ENCODE assay signal across 9 mouse cellular contexts in genomic region chr5:114323791-114324507, GRCm38 (mm10). TPM values are rescaled to one million over a fixed set of nuclear protein-coding genes. Genes with fewer than 3 reads are reported as not detected.
DNase-seq lines count a peak whose midpoint lies in the region; ATAC-seq and TF ChIP-seq lines count a peak whose summit lies in the region.
"Had no signal": no experiment of that assay in that cellular context is flagged by ENCODE, and none has a peak within 500 bp of the region (broad histone marks: within the 10 kb centered on the region; RNA-seq: fewer than 3 reads in every experiment).

No protein-coding gene starts in this region.

- no peak overlapping the region for H3K9ac ChIP-seq in heart, adult 2 months (ENCODE audit: low read depth, low read length)
- no peak overlapping the region; the same call in 1 of the 2 replicates for H3K9ac ChIP-seq in embryonic facial prominence, embryonic 11.5 days (replicated peaks; ENCODE audit: low read length)
- 0 out of 2 replicates have a peak overlapping the region, but pooled peaks have one; percentile 27 for H3K9ac ChIP-seq in hindbrain, embryonic 12.5 days
- 0 out of 2 replicates have a peak overlapping the region, but pooled peaks have one; percentile 1 for H3K9ac ChIP-seq in limb, embryonic 14.5 days (ENCODE audit: low read depth, low read length, severe bottlenecking)
- no peak overlapping the region for H3K9ac ChIP-seq in midbrain, embryonic 16.5 days (ENCODE audit: low read depth, low read length)

- TF ChIP-seq CTCF in heart, adult 2 months (IDR thresholded peaks at IDR 0.05): peak; percentile 62

- no peak for TF ChIP-seq EP300 in heart, adult 2 months (IDR thresholded peaks at IDR 0.05; ENCODE audit: insufficient read depth, low read depth, low read length)

- H3K79me2 ChIP-seq in heart, adult 2 months (replicated peaks; ENCODE audit: control insufficient read depth, insufficient read depth, low read length): no peaks in the 10 kb centered on the region

- H3K4me3 ChIP-seq in heart, adult 2 months: no peak overlapping the region
- H3K4me3 ChIP-seq in embryonic facial prominence, embryonic 11.5 days (ENCODE audit: low read depth, low read length): no peak overlapping the region
- no peak overlapping the region for H3K4me3 ChIP-seq in hindbrain, embryonic 12.5 days
- H3K4me3 ChIP-seq in limb, embryonic 14.5 days (replicated peaks; ENCODE audit: low read length): no peak overlapping the region
- H3K4me3 ChIP-seq in midbrain, embryonic 16.5 days (ENCODE audit: low read depth, low read length): no peak overlapping the region

- no peak overlapping the region for H3K27ac ChIP-seq in heart, adult 2 months
- H3K27ac ChIP-seq in embryonic facial prominence, embryonic 11.5 days (replicated peaks; ENCODE audit: low read depth, low read length): no peak overlapping the region
- no peak overlapping the region for H3K27ac ChIP-seq in hindbrain, embryonic 12.5 days
- no peak overlapping the region for H3K27ac ChIP-seq in limb, embryonic 14.5 days (replicated peaks; ENCODE audit: low read depth, low read length)
- H3K27ac ChIP-seq in midbrain, embryonic 16.5 days (ENCODE audit: low read length): no peak overlapping the region

- WGBS in heart, adult 2 months: 20% methylated on average over 16 of the region's 16 CpGs
- WGBS in embryonic facial prominence, embryonic 11.5 days: 18% methylated on average over 16 of the region's 16 CpGs
- 24% methylated on average over 16 of the region's 16 CpGs for WGBS in hindbrain, embryonic 12.5 days
- 20% methylated on average over 16 of the region's 16 CpGs for WGBS in limb, embryonic 14.5 days
- 14% methylated on average over 16 of the region's 16 CpGs for WGBS in midbrain, embryonic 16.5 days

- no peak for ATAC-seq in embryonic facial prominence, embryonic 11.5 days (replicated peaks; ENCODE audit: insufficient number of reproducible peaks, low FRiP score, low TSS enrichment, low read depth)
- no peak for ATAC-seq in hindbrain, embryonic 12.5 days (ENCODE audit: low FRiP score)
- ATAC-seq in limb, embryonic 14.5 days (ENCODE audit: low FRiP score, low read depth): no peak
- no peak for ATAC-seq in midbrain, embryonic 16.5 days

- no peaks in the 10 kb centered on the region for H3K4me1 ChIP-seq in heart, adult 2 months (ENCODE audit: control insufficient read depth, insufficient read depth, low read length)
- no peaks in the 10 kb centered on the region for H3K4me1 ChIP-seq in embryonic facial prominence, embryonic 11.5 days (ENCODE audit: control insufficient read depth, insufficient read depth, low read length)
- H3K4me1 ChIP-seq in hindbrain, embryonic 12.5 days: peaks cover 7% of the 10 kb centered on the region; the same call in 1 of the 2 replicates
- H3K4me1 ChIP-seq in limb, embryonic 14.5 days (ENCODE audit: control insufficient read depth, insufficient read depth, low read length): no peaks in the 10 kb centered on the region
- H3K4me1 ChIP-seq in midbrain, embryonic 16.5 days (ENCODE audit: control insufficient read depth, insufficient read depth, low read length): peaks cover 5% of the 10 kb centered on the region; the same call in 1 of the 2 replicates

- intact Hi-C loops in heart, adult 2 months (cut with DNase I): no loop called here

- H3K9me3 ChIP-seq in embryonic facial prominence, embryonic 11.5 days (replicated peaks; ENCODE audit: control insufficient read depth, low read length): no peaks in the 10 kb centered on the region
- no peaks in the 10 kb centered on the region for H3K9me3 ChIP-seq in hindbrain, embryonic 12.5 days (replicated peaks)
- H3K9me3 ChIP-seq in limb, embryonic 14.5 days (ENCODE audit: control insufficient read depth, low read length): no peaks in the 10 kb centered on the region
- H3K9me3 ChIP-seq in midbrain, embryonic 16.5 days (replicated peaks; ENCODE audit: control insufficient read depth, low read length, poor library complexity, severe bottlenecking): no peaks in the 10 kb centered on the region

- no peak for TF ChIP-seq POLR2A in heart, adult 2 months (IDR thresholded peaks at IDR 0.05; ENCODE audit: insufficient read depth, low read depth, low read length)
- TF ChIP-seq POLR2A in limb, embryonic 14.5 days (IDR thresholded peaks at IDR 0.05; ENCODE audit: borderline replicate concordance, extremely low read depth, insufficient read depth, insufficient read length): no peak

- H3K27me3 ChIP-seq in heart, adult 2 months (ENCODE audit: control insufficient read depth, insufficient read depth, low read length): no peaks in the 10 kb centered on the region
- no peaks in the 10 kb centered on the region for H3K27me3 ChIP-seq in embryonic facial prominence, embryonic 11.5 days (ENCODE audit: control insufficient read depth, insufficient read depth, low read length)
- no peaks in the 10 kb centered on the region for H3K27me3 ChIP-seq in hindbrain, embryonic 12.5 days
- no peaks in the 10 kb centered on the region for H3K27me3 ChIP-seq in limb, embryonic 14.5 days (ENCODE audit: control insufficient read depth, insufficient read depth, low read length)
- no peaks in the 10 kb centered on the region for H3K27me3 ChIP-seq in midbrain, embryonic 16.5 days (ENCODE audit: control insufficient read depth, insufficient read depth, low read depth, low read length)

- no peaks in the 10 kb centered on the region for H3K36me3 ChIP-seq in heart, adult 2 months (ENCODE audit: control insufficient read depth, insufficient read depth, low read length)
- no peaks in the 10 kb centered on the region for H3K36me3 ChIP-seq in embryonic facial prominence, embryonic 11.5 days (replicated peaks; ENCODE audit: control insufficient read depth, insufficient read depth, low read depth, low read length)
- H3K36me3 ChIP-seq in hindbrain, embryonic 12.5 days: no peaks in the 10 kb centered on the region
- no peaks in the 10 kb centered on the region for H3K36me3 ChIP-seq in limb, embryonic 14.5 days (ENCODE audit: control insufficient read depth, insufficient read depth, low read length)
- no peaks in the 10 kb centered on the region for H3K36me3 ChIP-seq in midbrain, embryonic 16.5 days (ENCODE audit: control insufficient read depth, insufficient read depth, low read length)

- H3K4me2 ChIP-seq in embryonic facial prominence, embryonic 11.5 days (ENCODE audit: low read depth, low read length): peak overlapping the region; percentile 25; the same call in 1 of the 2 replicates
- peak overlapping the region; percentile 30; the same call in 1 of the 2 replicates for H3K4me2 ChIP-seq in hindbrain, embryonic 12.5 days (replicated peaks)
- H3K4me2 ChIP-seq in limb, embryonic 14.5 days (replicated peaks; ENCODE audit: low read depth, low read length, severe bottlenecking): no peak overlapping the region
- H3K4me2 ChIP-seq in midbrain, embryonic 16.5 days (ENCODE audit: low read length): peak overlapping the region; percentile 37

- peak; percentile 28 to 50 for DNase-seq in heart, adult 2 months
- DNase-seq in heart, adult 9 months (ENCODE audit: low spot score in 2 of 2): no peak
- peak; percentile 32 for DNase-seq in MEL-GATA-1-ER (ENCODE audit: extremely low read depth, low read depth)
- DNase-seq in embryonic facial prominence, embryonic 11.5 days (ENCODE audit: low spot score): peak; percentile 79
- DNase-seq in limb, embryonic 14.5 days (ENCODE audit: low spot score): peak; percentile 26
- peak; percentile 9 to 18 for DNase-seq in thymus, adult 18-20 months

RNA-seq across cellular contexts. Expression of gene Myo1h, which starts 35.0 kb away (rescaled TPM):
- total RNA-seq in heart, adult 2 months (2021): under 1 TPM in 1 of 2 experiments, not detected in 1; 0.39 TPM
- 0.12 and 0.47 TPM in 2 replicates for polyA plus RNA-seq in heart, adult 2 months (2012; rRNA removed)
- polyA plus RNA-seq in embryonic facial prominence, embryonic 11.5 days (2014; fragmentation: Nextera tagmentation; extraction: Ambion mirVana): 0.38 and 1.2 TPM in 2 replicates
- 0.51 and 0.79 TPM in 2 replicates for polyA plus RNA-seq in hindbrain, embryonic 12.5 days (2016; fragmentation: Nextera tagmentation; extraction: Ambion mirVana)
- polyA plus RNA-seq in limb, embryonic 14.5 days (2012; rRNA removed): 1.6 TPM in 2 replicates
- polyA plus RNA-seq in limb, embryonic 14.5 days (2014; fragmentation: Nextera tagmentation; extraction: Ambion mirVana): 2.2 and 2.4 TPM in 2 replicates
- polyA plus RNA-seq in midbrain, embryonic 16.5 days (2015; fragmentation: Nextera tagmentation; extraction: Ambion mirVana): 0.82 and 0.97 TPM in 2 replicates

RNA-seq across cellular contexts. Expression of gene Foxn4, which starts 50.3 kb away (rescaled TPM):
- not detected for total RNA-seq in heart, adult 2 months (2021)
- polyA plus RNA-seq in heart, adult 2 months (2012; rRNA removed): 0.12 TPM in 1 of 2 replicates, not detected in the other
- polyA plus RNA-seq in embryonic facial prominence, embryonic 11.5 days (2014; fragmentation: Nextera tagmentation; extraction: Ambion mirVana): 0.42 and 1.3 TPM in 2 replicates
- polyA plus RNA-seq in hindbrain, embryonic 12.5 days (2016; fragmentation: Nextera tagmentation; extraction: Ambion mirVana): 3.2 and 4.1 TPM in 2 replicates
- 0.09 and 0.13 TPM in 2 replicates for polyA plus RNA-seq in limb, embryonic 14.5 days (2012; rRNA removed)
- not detected in 2 replicates for polyA plus RNA-seq in limb, embryonic 14.5 days (2014; fragmentation: Nextera tagmentation; extraction: Ambion mirVana)
- polyA plus RNA-seq in midbrain, embryonic 16.5 days (2015; fragmentation: Nextera tagmentation; extraction: Ambion mirVana): 0.32 and 0.36 TPM in 2 replicates
- polyA plus RNA-seq: liver, embryonic 16.5 days had no signal

RNA-seq across cellular contexts. Expression of gene Kctd10, which starts 56.4 kb away (rescaled TPM):
- total RNA-seq in heart, adult 2 months (2021): 10 to 100 TPM; 48.9 to 51.8 TPM
- polyA plus RNA-seq in heart, adult 2 months (2012; rRNA removed): 48.0 and 63.5 TPM in 2 replicates
- polyA plus RNA-seq in embryonic facial prominence, embryonic 11.5 days (2014; fragmentation: Nextera tagmentation; extraction: Ambion mirVana): 110 TPM in 2 replicates
- 110 and 115 TPM in 2 replicates for polyA plus RNA-seq in hindbrain, embryonic 12.5 days (2016; fragmentation: Nextera tagmentation; extraction: Ambion mirVana)
- 89.4 and 93.1 TPM in 2 replicates for polyA plus RNA-seq in limb, embryonic 14.5 days (2012; rRNA removed)
- 103 and 105 TPM in 2 replicates for polyA plus RNA-seq in limb, embryonic 14.5 days (2014; fragmentation: Nextera tagmentation; extraction: Ambion mirVana)
- polyA plus RNA-seq in midbrain, embryonic 16.5 days (2015; fragmentation: Nextera tagmentation; extraction: Ambion mirVana): 70.3 and 82.3 TPM in 2 replicates

RNA-seq across cellular contexts. Expression of gene Ube3b, which starts 56.5 kb away (rescaled TPM):
- 100 to 1,000 TPM in 1 of 2 experiments, 10 to 100 TPM in 1; 86.3 to 101 TPM for total RNA-seq in heart, adult 2 months (2021)
- polyA plus RNA-seq in heart, adult 2 months (2012; rRNA removed): 84.2 and 103 TPM in 2 replicates
- 42.3 and 44.9 TPM in 2 replicates for polyA plus RNA-seq in embryonic facial prominence, embryonic 11.5 days (2014; fragmentation: Nextera tagmentation; extraction: Ambion mirVana)
- 57.9 and 58.2 TPM in 2 replicates for polyA plus RNA-seq in hindbrain, embryonic 12.5 days (2016; fragmentation: Nextera tagmentation; extraction: Ambion mirVana)
- 57.6 and 78.4 TPM in 2 replicates for polyA plus RNA-seq in limb, embryonic 14.5 days (2012; rRNA removed)
- 51.2 and 56.4 TPM in 2 replicates for polyA plus RNA-seq in limb, embryonic 14.5 days (2014; fragmentation: Nextera tagmentation; extraction: Ambion mirVana)
- 35.6 and 39.0 TPM in 2 replicates for polyA plus RNA-seq in midbrain, embryonic 16.5 days (2015; fragmentation: Nextera tagmentation; extraction: Ambion mirVana)

Comparison
In these comparisons a context has a peak if more than half of its experiments do, and no peak if none do; other contexts are left out.
1. DNase-seq: peak in heart, adult 2 months (2 of 2), MEL-GATA-1-ER (single experiment), embryonic facial prominence, embryonic 11.5 days (single experiment), limb, embryonic 14.5 days (single experiment) and thymus, adult 18-20 months (2 of 2); none in heart, adult 9 months (0 of 2).
2. H3K9ac ChIP-seq: peak in hindbrain, embryonic 12.5 days (single experiment) and limb, embryonic 14.5 days (single experiment); none in heart, adult 2 months (single experiment), embryonic facial prominence, embryonic 11.5 days (single experiment) and midbrain, embryonic 16.5 days (single experiment).